Mouse (Mus musculus) embryonic facial prominence, embryonic 14.5 days (tissue): ENCODE data around the gene Actg1. TPM values are rescaled to one million over a fixed set of nuclear protein-coding genes. Genes with fewer than 3 reads are reported as not detected.
A peak's percentile ranks its signal among the peaks of the same experiment; 100 is the strongest.

Source experiments
- ATAC-seq: fragments of 200-750 bp; cut with Nextera tagmentation; 2 replicates; pipeline ENCODE4 v1.8.0; 2017; ENCODE audit warnings: low read depth, moderate number of reproducible peaks, moderate TSS enrichment
- DNase-seq: peaks from one replicate; pipeline ENCODE4 v3.0.0-alpha.2; 2015; ENCODE audit warnings: low spot score
- H3K27ac ChIP-seq: fragments of 300-500 bp; sonication (generic); replicated peaks from 2 replicates; pipeline ENCODE4 v1.5.1; 2014; ENCODE audit warnings: low read depth, mild to moderate bottlenecking, low read length, moderate library complexity
- H3K27me3 ChIP-seq: fragments of 300-500 bp; sonication (generic); replicated peaks from 2 replicates; pipeline ENCODE4 v1.6.1; 2014; ENCODE audit warnings: low read length; ENCODE audit not compliant: control insufficient read depth, insufficient read depth
- H3K36me3 ChIP-seq: fragments of 300-500 bp; sonication (generic); 2 replicates; pipeline ENCODE4 v1.6.1; 2014; ENCODE audit warnings: low read length, mixed read lengths; ENCODE audit not compliant: control insufficient read depth, insufficient read depth
- H3K4me1 ChIP-seq: fragments of 300-500 bp; sonication (generic); 2 replicates; pipeline ENCODE4 v1.6.1; 2014; ENCODE audit warnings: antibody characterized with exemption, low read length; ENCODE audit not compliant: control insufficient read depth, insufficient read depth
- H3K4me2 ChIP-seq: fragments of 300-500 bp; sonication (generic); 2 replicates; pipeline ENCODE4 v1.6.1; 2014; ENCODE audit warnings: low read depth, mild to moderate bottlenecking, low read length, moderate library complexity, mixed read lengths
- H3K4me3 ChIP-seq: fragments of 300-500 bp; sonication (generic); 2 replicates; pipeline ENCODE4 v1.5.1; 2014; ENCODE audit warnings: low read depth, mild to moderate bottlenecking, low read length
- H3K9ac ChIP-seq: fragments of 300-500 bp; sonication (generic); 2 replicates; pipeline ENCODE4 v1.6.1; 2014; ENCODE audit warnings: low read depth, mild to moderate bottlenecking, low read length, moderate library complexity, mixed read lengths
- H3K9me3 ChIP-seq: fragments of 300-500 bp; sonication (generic); 2 replicates; pipeline ENCODE4 v1.6.1; 2016; ENCODE audit warnings: low read length; ENCODE audit not compliant: control insufficient read depth
- WGBS: fragments of 180-500 bp; shearing (Covaris S2); extraction: QIAGEN DNeasy Blood & Tissue Kit; methylation state at CpG from one replicate; pipeline ENCODE4 v1.1.7; 2014; 5-methylcytosine and 5-hydroxymethylcytosine counted together
- polyA plus RNA-seq: library from polyadenylated mRNA; unstranded; fragments of >200 nt; fragmentation: Nextera tagmentation; extraction: Ambion mirVana; gene quantifications from 2 replicates; pipeline ENCODE4 v1.2.1, GENCODE M21; 2014

Actg1 gene
- polyA plus RNA-seq, 1 experiment from 2014 or later = 2,264 TPM

- H3K9ac ChIP-seq = no peak overlapping the region
Measured at GRCm38 (mm10) chr11:120313906-120314685, 34.2 kb downstream of the Actg1 start.

GRCm38 (mm10) chr11:120312069-120312468, 36.3 kb downstream of the Actg1 start:
- Histone ChIP-seq H3K4me1 (peaks cover 22% of the 10 kb centered on the region), H3K27ac (no peak overlapping the region), H3K4me2 (no peak overlapping the region), H3K9ac (no peak overlapping the region), H3K9me3 (no peaks in the 10 kb centered on the region), H3K36me3 (no peaks in the 10 kb centered on the region), H3K4me3 (no peak overlapping the region), H3K27me3 (no peaks in the 10 kb centered on the region)
- ATAC-seq (no peak), DNase-seq (peak; percentile 1)
- whole genome bisulfite sequencing = 49% methylated on average over 6 of the region's 6 CpGs

More at GRCm38 (mm10) chr11:120313906-120314685, 34.2 kb downstream of the Actg1 start:
- Histone ChIP-seq H3K27ac (no peak overlapping the region), H3K27me3 (no peaks in the 10 kb centered on the region), H3K4me3 (no peak overlapping the region), H3K9me3 (no peaks in the 10 kb centered on the region), H3K4me1 (peaks cover 17% of the 10 kb centered on the region), H3K4me2 (no peak overlapping the region), H3K36me3 (no peaks in the 10 kb centered on the region)
- ATAC-seq = no peak
- DNase-seq = peak; percentile 1
- 42% methylated on average over 6 of the region's 6 CpGs for whole genome bisulfite sequencing

- Histone ChIP-seq H3K4me3 (peak overlapping the region; percentile 40), H3K27me3 (no peaks in the 10 kb centered on the region), H3K9ac (peak overlapping the region; percentile 72), H3K36me3 (no peaks in the 10 kb centered on the region), H3K9me3 (no peaks in the 10 kb centered on the region), H3K4me2 (peak overlapping the region; percentile 78), H3K4me1 (peaks cover 22% of the 10 kb centered on the region), H3K27ac (peak overlapping the region; percentile 82)
- DNase-seq (peak; percentile 40), ATAC-seq (no peak)
- 42% methylated on average over 10 of the region's 10 CpGs for WGBS
Measured at GRCm38 (mm10) chr11:120311561-120311960, 36.8 kb downstream of the Actg1 start.

- DNase-seq (peak; percentile 98), ATAC-seq (peak; percentile 94)
- Histone ChIP-seq H3K27me3 (no peaks in the 10 kb centered on the region), H3K4me2 (peak overlapping the region; percentile 78), H3K36me3 (no peaks in the 10 kb centered on the region), H3K4me3 (peak overlapping the region; percentile 40), H3K27ac (peak overlapping the region; percentile 82), H3K4me1 (peaks cover 27% of the 10 kb centered on the region), H3K9me3 (no peaks in the 10 kb centered on the region), H3K9ac (peak overlapping the region; percentile 72)
- 0% methylated on average over 14 of the region's 45 CpGs for WGBS
Measured at GRCm38 (mm10) chr11:120310813-120311312, 37.5 kb downstream of the Actg1 start.

- H3K9me3 ChIP-seq = no peaks in the 10 kb centered on the region
- DNase-seq (no peak), ATAC-seq (no peak)
- H3K9ac ChIP-seq = no peak overlapping the region
- no peak overlapping the region for H3K4me3 ChIP-seq
- peaks cover 35% of the 10 kb centered on the region for H3K4me1 ChIP-seq
- no peaks in the 10 kb centered on the region for H3K27me3 ChIP-seq
- no peaks in the 10 kb centered on the region for H3K36me3 ChIP-seq
- no peak overlapping the region for H3K27ac ChIP-seq
- no peak overlapping the region for H3K4me2 ChIP-seq
- WGBS = 47% methylated on average over 15 of the region's 15 CpGs
Measured at GRCm38 (mm10) chr11:120308441-120309320, 39.7 kb downstream of the Actg1 start.

- Histone ChIP-seq H3K9me3 (no peaks in the 10 kb centered on the region), H3K4me3 (no peak overlapping the region), H3K27ac (no peak overlapping the region), H3K4me2 (peak overlapping the region; percentile 10), H3K27me3 (no peaks in the 10 kb centered on the region), H3K36me3 (no peaks in the 10 kb centered on the region), H3K4me1 (peaks cover 35% of the 10 kb centered on the region), H3K9ac (no peak overlapping the region)
- ATAC-seq (no peak; the same call in 1 of the 2 replicates), DNase-seq (peak; percentile 93)
- 4% methylated on average over 19 of the region's 19 CpGs for WGBS
Measured at GRCm38 (mm10) chr11:120307566-120308430, 40.5 kb downstream of the Actg1 start.

GRCm38 (mm10) chr11:120307132-120307413, 41.3 kb downstream of the Actg1 start:
- Histone ChIP-seq H3K36me3 (no peaks in the 10 kb centered on the region), H3K4me3 (no peak overlapping the region), H3K4me1 (peaks cover 35% of the 10 kb centered on the region), H3K9me3 (no peaks in the 10 kb centered on the region), H3K9ac (no peak overlapping the region), H3K27ac (no peak overlapping the region), H3K4me2 (peak overlapping the region; percentile 10; the same call in 1 of the 2 replicates), H3K27me3 (no peaks in the 10 kb centered on the region)
- DNase-seq (no peak), ATAC-seq (no peak)
- WGBS = 9% methylated on average over 5 of the region's 5 CpGs
